Mouse (Mus musculus): ENCODE measurements around the gene Naga. TPM values are rescaled to one million over a fixed set of nuclear protein-coding genes. Genes with fewer than 3 reads are reported as not detected.
"Not testable (repeated sequence)": the region's sequence is repeated elsewhere in the genome, so short reads cannot be mapped to it uniquely, and the experiment has no call there.

The Naga gene
- total RNA-seq (2015; ENCODE audit: low replicate concordance) = 119 and 154 TPM in 2 replicates
- 62.6 and 69.7 TPM in 2 replicates for total RNA-seq (2017; ENCODE audit: low replicate concordance)

DNA sequence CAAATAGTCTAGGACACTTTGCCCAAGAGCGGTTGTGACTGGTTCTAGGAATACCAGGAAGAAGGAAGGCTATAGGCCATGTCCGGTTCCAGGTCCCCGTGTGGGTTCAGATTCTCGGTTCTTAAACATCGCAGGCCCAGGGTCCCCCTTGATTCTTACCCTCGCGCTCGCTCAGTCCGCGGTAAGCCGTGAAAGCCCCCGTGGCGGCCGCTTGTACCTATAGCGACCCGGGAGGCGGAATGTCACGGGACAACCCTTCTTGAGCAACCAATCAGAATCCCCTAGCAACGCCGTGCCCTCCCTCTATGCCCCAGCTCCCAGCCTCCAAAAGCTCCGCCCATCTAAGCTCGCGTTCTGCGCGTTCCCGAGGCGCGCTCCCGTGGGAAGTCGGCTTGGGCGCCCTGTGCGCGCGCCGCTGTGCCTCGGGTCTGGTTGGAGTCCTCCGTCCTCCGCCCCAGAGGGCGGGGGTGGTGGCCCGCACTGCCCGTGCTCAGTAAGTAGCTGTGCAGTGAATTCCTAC lies at the start of gene Naga, which contains the start of the genes Pheta2 and Smdt1:
TSS of gene Naga (minus strand) at position 333 of the 520 bp plus-strand sequence.
TSS of gene Pheta2 (plus strand) at position 350 of the 520 bp plus-strand sequence.
TSS of gene Smdt1 (plus strand) at position 367 of the 520 bp plus-strand sequence.
- peak; percentile 68 for ATAC-seq (replicated peaks; ENCODE audit: low FRiP score, poor library complexity, severe bottlenecking)

DNA sequence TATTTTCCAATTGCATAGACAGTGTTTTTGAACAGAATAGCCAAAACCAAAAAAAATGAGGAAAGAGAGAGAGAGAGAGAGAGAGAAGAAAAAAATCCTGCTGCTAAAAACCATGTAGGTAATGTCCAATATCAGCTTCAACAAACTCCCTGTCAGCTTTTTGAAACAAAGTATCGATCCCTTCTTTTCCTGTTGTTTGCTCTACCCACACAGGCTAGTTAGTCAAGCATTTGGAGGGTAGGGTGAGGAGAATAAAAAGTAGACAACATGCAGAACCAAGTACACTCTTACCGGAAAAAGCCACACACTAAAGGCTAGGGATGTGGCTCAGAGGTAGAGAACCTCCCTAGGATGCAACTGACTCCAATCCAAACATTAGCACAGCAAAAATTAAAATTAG lies 47.0 kb upstream of the Naga start:
- ATAC-seq (replicated peaks; ENCODE audit: low FRiP score, poor library complexity, severe bottlenecking) = no peak

- no peak for ATAC-seq (replicated peaks; ENCODE audit: low FRiP score, poor library complexity, severe bottlenecking)
These were observed 43.7 kb upstream of the Naga start for GRCm38 (mm10) chr15:82382441-82382840.

DNA sequence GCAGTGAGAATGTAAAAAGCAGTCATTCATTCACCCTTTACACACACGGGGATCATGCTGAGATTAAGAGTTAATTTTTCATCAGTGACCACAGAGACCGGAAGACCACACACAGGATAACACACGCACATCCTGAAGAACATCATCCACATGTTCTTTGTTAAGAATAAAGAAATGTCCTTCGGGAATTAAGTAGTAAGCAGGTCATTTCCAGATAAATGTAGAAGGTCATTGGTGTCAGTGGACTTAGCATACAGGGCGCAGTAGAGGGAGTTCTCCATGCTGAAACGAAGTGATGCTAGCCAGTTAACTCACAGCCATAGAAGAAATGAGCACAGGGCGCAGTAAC lies 42.0 kb upstream of the Naga start:
- no peak for ATAC-seq (replicated peaks; ENCODE audit: low FRiP score, poor library complexity, severe bottlenecking)

GRCm38 (mm10) chr15:82379871-82380713 lies 41.4 kb upstream of the Naga start, which contains the start of gene Cyp2d22:
Gene Cyp2d22, minus strand, starts transcription at chr15:82380260.
- ATAC-seq (replicated peaks; ENCODE audit: low FRiP score, poor library complexity, severe bottlenecking) = no peak; the same call in 1 of the 2 replicates

GRCm38 (mm10) chr15:82379511-82379870 lies 40.8 kb upstream of the Naga start:
- no peak for ATAC-seq (replicated peaks; ENCODE audit: low FRiP score, poor library complexity, severe bottlenecking)

GRCm38 (mm10) chr15:82378261-82379180 lies 39.8 kb upstream of the Naga start:
- ATAC-seq (replicated peaks; ENCODE audit: low FRiP score, poor library complexity, severe bottlenecking) = no peak

GRCm38 (mm10) chr15:82377701-82378100 lies 39.0 kb upstream of the Naga start:
- no peak for ATAC-seq (replicated peaks; ENCODE audit: low FRiP score, poor library complexity, severe bottlenecking)

DNA sequence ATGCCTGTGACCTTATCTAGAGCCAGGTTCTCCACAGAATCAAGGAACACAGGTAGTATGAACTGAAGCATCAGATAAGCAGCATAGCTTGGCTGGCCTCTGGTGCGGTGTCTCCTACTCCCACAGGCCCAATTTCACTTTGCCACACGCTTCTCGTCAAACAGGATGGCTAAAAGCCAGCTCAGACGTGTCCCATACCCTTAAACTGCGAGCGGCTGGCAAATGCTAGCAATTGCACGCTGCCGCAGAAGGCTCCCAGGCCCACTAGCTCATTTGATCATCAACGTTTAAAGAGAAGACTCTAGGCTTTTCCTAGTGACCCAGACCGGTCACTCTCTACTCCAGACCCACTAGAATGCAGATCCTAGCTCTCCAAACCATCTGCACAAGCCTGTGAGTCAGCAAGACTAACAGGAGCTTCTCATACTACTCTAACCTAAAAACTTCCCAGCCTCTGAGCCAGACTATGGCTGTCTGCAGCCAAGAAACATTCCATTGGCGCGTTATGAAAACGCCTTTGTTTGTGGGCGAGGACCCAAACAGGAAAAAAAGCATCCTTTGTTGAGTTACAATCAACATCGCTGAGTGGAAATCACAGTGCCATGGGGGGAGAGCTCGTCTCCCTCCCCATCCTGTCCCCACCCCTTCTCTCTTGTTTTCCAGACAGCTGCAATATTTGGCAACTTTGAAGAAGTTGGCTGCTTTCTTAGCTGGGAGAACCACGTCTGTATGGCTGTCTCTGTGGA lies 37.8 kb upstream of the Naga start:
- ATAC-seq (replicated peaks; ENCODE audit: low FRiP score, poor library complexity, severe bottlenecking) = no peak

- ATAC-seq (replicated peaks; ENCODE audit: low FRiP score, poor library complexity, severe bottlenecking) = no peak
These were observed 37.1 kb upstream of the Naga start for GRCm38 (mm10) chr15:82375855-82376254.

- ATAC-seq (replicated peaks; ENCODE audit: low FRiP score, poor library complexity, severe bottlenecking) = no peak
These were observed 35.7 kb upstream of the Naga start for GRCm38 (mm10) chr15:82374437-82374836.

DNA sequence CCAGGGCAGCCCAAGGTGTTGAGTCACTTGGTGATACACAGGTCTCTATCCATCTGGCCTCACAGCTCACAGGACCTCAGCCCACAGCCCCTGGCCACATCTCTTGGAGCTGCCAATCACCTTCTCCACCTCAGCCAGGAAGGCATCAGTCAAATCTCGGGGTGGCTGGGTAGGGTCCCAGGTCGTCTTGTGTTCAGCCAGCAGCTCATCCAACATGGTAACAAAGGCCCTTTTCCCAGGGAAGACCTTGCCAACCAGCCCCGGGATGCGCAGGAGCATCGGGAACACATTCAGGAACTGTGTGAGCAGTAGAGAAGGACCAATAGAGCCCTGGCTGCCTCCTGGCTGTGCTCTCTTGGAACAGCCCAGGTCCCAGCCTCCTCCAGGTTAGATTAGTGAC lies 34.3 kb upstream of the Naga start:
- ATAC-seq (replicated peaks; ENCODE audit: low FRiP score, poor library complexity, severe bottlenecking) = no peak

DNA sequence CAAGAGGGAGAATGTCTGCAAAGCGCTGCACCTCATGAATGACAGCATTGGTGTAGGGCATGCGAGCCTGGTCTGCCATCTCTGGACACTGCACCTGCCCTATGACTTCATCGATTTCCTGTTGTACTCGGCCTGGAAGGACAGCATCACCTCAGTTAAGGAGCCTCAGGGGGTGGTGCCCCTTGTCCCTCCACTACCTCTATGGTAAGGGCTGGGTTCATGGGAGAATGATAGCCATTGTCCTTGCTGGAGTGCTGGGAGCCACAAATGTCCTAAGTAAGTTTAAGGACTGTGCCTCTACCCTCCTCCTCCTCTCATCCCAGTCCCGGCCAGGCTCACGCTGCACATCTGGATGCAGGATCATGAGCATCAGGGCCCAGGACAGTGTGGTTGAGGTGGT lies 33.7 kb upstream of the Naga start:
- ATAC-seq (replicated peaks; ENCODE audit: low FRiP score, poor library complexity, severe bottlenecking) = no peak

- ATAC-seq (replicated peaks; ENCODE audit: low FRiP score, poor library complexity, severe bottlenecking) = no peak
These were observed 30.1 kb upstream of the Naga start for GRCm38 (mm10) chr15:82368851-82369250.

DNA sequence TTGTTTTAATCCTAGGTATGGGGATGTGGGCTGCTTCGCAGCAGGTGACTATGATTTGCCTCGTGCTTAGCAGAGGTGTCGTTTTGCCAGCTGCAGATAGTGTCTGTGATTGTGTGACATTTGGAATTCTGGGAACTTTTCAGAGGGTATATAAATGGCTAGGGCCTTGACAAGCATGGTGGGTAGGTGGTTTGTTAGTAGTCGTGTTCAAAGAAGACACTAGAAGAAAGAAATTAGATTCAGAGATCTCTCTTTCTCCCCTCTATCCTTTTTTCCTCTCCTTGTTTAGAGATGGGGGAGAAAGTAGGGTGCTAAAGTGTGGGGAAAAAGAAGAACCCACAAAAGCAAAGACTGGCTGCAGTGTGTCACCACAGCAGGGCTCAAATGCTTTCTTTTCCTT lies 29.4 kb upstream of the Naga start:
- no peak for ATAC-seq (replicated peaks; ENCODE audit: low FRiP score, poor library complexity, severe bottlenecking)

- not testable (repeated sequence) for ATAC-seq (replicated peaks; ENCODE audit: low FRiP score, poor library complexity, severe bottlenecking)
These were observed 25.8 kb upstream of the Naga start for GRCm38 (mm10) chr15:82364561-82364960.

- not testable (repeated sequence) for ATAC-seq (replicated peaks; ENCODE audit: low FRiP score, poor library complexity, severe bottlenecking)
These were observed 25.1 kb upstream of the Naga start for GRCm38 (mm10) chr15:82363801-82364200.

- no peak for ATAC-seq (replicated peaks; ENCODE audit: low FRiP score, poor library complexity, severe bottlenecking)
These were observed 23.5 kb upstream of the Naga start for GRCm38 (mm10) chr15:82362234-82362633.

DNA sequence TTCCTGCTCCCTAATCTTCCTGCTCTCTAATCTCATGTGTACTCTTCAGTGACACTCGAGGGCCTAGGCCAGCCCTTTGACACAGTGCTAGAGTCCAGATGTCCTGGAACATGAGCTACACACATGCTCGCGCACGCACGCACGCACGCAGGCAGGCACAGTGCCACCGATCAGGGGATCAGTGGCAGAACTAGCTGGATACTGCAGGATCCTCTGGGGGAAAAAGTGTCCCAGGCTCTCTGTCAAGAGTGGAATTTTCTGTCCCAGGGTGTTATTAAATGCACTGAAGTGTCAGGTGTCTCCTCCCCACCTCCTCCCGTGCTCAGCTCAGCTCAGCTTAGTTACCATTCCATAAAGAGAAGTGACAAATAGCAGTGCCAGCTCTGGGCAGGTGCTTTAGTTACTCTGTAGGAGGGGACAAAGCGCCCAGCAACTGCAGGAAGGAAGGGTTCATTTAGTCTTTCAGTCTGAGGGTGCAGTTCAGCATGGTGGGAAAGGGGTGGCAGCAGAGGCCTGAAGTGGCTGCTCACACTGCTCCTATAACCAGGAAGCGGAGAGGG lies 22.8 kb upstream of the Naga start:
- ATAC-seq (replicated peaks; ENCODE audit: low FRiP score, poor library complexity, severe bottlenecking) = peak; percentile 57; the same call in 1 of the 2 replicates

All from erythroid progenitor cell, adult 5-6 weeks (primary cell).